ENCODE assay signal across 27 mouse cellular contexts in genomic region chr2:60918401-60918800, GRCm38 (mm10). TPM values are rescaled to one million over a fixed set of nuclear protein-coding genes. Genes with fewer than 3 reads are reported as not detected.
DNase-seq lines count a peak whose midpoint lies in the region; ATAC-seq and TF ChIP-seq lines count a peak whose summit lies in the region.
"Had no signal": no experiment of that assay in that cellular context is flagged by ENCODE, and none has a peak within 500 bp of the region (broad histone marks: within the 10 kb centered on the region; RNA-seq: fewer than 3 reads in every experiment).

No protein-coding gene starts in this region.

- no peak for TF ChIP-seq CTCF in heart, adult 2 months (IDR thresholded peaks at IDR 0.05)
- no peak for TF ChIP-seq CTCF in heart, postnatal 0 days (IDR thresholded peaks at IDR 0.05; ENCODE audit: low read depth)
- TF ChIP-seq CTCF in kidney, adult 2 months (conservative IDR thresholded peaks at IDR 0.05; ENCODE audit: insufficient read depth, insufficient read length, low read depth, low read length) = no peak

- H3K9me3 ChIP-seq in heart, postnatal 0 days (replicated peaks; ENCODE audit: control insufficient read depth, low read length) = no peaks in the 10 kb centered on the region
- no peaks in the 10 kb centered on the region for H3K9me3 ChIP-seq in hindbrain, embryonic 13.5 days
- H3K9me3 ChIP-seq: intestine, embryonic 15.5 days; limb, embryonic 10.5 days; limb, embryonic 15.5 days; liver, embryonic 13.5 days; megakaryocyte, embryonic 14.5 days; midbrain, embryonic 13.5 days had no signal

- no peak overlapping the region for H3K4me2 ChIP-seq in heart, postnatal 0 days (ENCODE audit: low read depth, low read length)
- H3K4me2 ChIP-seq in hindbrain, embryonic 13.5 days = no peak overlapping the region
- H3K4me2 ChIP-seq: intestine, embryonic 15.5 days; limb, embryonic 15.5 days; liver, embryonic 13.5 days; midbrain, embryonic 13.5 days had no signal

- no peak overlapping the region for H3K4me3 ChIP-seq in heart, adult 2 months
- no peak overlapping the region for H3K4me3 ChIP-seq in heart, postnatal 0 days (ENCODE audit: low read depth, low read length)
- no peak overlapping the region for H3K4me3 ChIP-seq in kidney, adult 2 months (ENCODE audit: insufficient read depth, low read depth, low read length)
- no peak overlapping the region for H3K4me3 ChIP-seq in hindbrain, embryonic 13.5 days
- H3K4me3 ChIP-seq: erythroblast, embryonic 14.5 days; intestine, embryonic 15.5 days; limb, embryonic 10.5 days; limb, embryonic 15.5 days; liver, embryonic 13.5 days; megakaryocyte, embryonic 14.5 days; midbrain, embryonic 13.5 days had no signal

- peaks cover 32% of the 10 kb centered on the region for H3K4me1 ChIP-seq in heart, adult 2 months (ENCODE audit: control insufficient read depth, insufficient read depth, low read length)
- peaks cover 67% of the 10 kb centered on the region for H3K4me1 ChIP-seq in heart, postnatal 0 days (ENCODE audit: control insufficient read depth, insufficient read depth)
- peaks cover 8% of the 10 kb centered on the region for H3K4me1 ChIP-seq in kidney, adult 2 months (ENCODE audit: control insufficient read depth, insufficient read depth, low read length)
- peaks cover 7% of the 10 kb centered on the region for H3K4me1 ChIP-seq in hindbrain, embryonic 13.5 days (replicated peaks)
- H3K4me1 ChIP-seq: midbrain, embryonic 13.5 days had no signal

- intact Hi-C loops in heart, adult 2 months (cut with DNase I) = no loop called here
- intact Hi-C loops in heart, postnatal 10 days (cut with DNase I) = no loop called here
- intact Hi-C loops in heart, postnatal 14 days (cut with DNase I) = no loop called here

- no peak for DNase-seq in heart, adult 2 months
- DNase-seq in heart, postnatal 10 days = no peak
- no peak for DNase-seq in heart, postnatal 0 days (ENCODE audit: low spot score)
- DNase-seq in heart, postnatal 14 days = no peak
- DNase-seq in kidney, adult 2 months = peak; percentile 75
- DNase-seq in kidney, postnatal 10 days = peak; percentile 51
- DNase-seq in urinary bladder, postnatal 36 days (ENCODE audit: low spot score in 2 of 2) = no peak
- DNase-seq: adrenal gland, postnatal 14 days; cerebellum, adult 11-12 months; cerebellum, adult 9-11 months; gastrocnemius, postnatal 10 days; layer of hippocampus, adult 9-11 months; liver, embryonic 13.5 days; lung, postnatal 4 days; thymus, adult 2 months; thymus, postnatal 36 days had no signal

- H3K27ac ChIP-seq in heart, adult 2 months = peak overlapping the region; percentile 49
- peak overlapping the region; percentile 67 for H3K27ac ChIP-seq in heart, postnatal 0 days (ENCODE audit: low read depth)
- peak overlapping the region; percentile 86 for H3K27ac ChIP-seq in kidney, adult 2 months (ENCODE audit: insufficient read depth, low read depth, low read length)
- H3K27ac ChIP-seq in hindbrain, embryonic 13.5 days = no peak overlapping the region
- H3K27ac ChIP-seq: hindbrain, postnatal 0 days; intestine, embryonic 15.5 days; limb, embryonic 10.5 days; limb, embryonic 15.5 days; liver, embryonic 13.5 days; midbrain, embryonic 13.5 days had no signal

- H3K36me3 ChIP-seq in heart, adult 2 months (ENCODE audit: control insufficient read depth, insufficient read depth, low read length) = peaks cover 44% of the 10 kb centered on the region
- H3K36me3 ChIP-seq in heart, postnatal 0 days (replicated peaks; ENCODE audit: control insufficient read depth, insufficient read depth, low read length) = no peaks in the 10 kb centered on the region
- H3K36me3 ChIP-seq in kidney, adult 2 months (ENCODE audit: control insufficient read depth, insufficient read depth, low read length) = no peaks in the 10 kb centered on the region
- no peaks in the 10 kb centered on the region for H3K36me3 ChIP-seq in hindbrain, embryonic 13.5 days
- H3K36me3 ChIP-seq: intestine, embryonic 15.5 days; limb, embryonic 10.5 days; limb, embryonic 15.5 days; liver, embryonic 13.5 days; midbrain, embryonic 13.5 days had no signal

- no peak overlapping the region for H3K9ac ChIP-seq in heart, adult 2 months (ENCODE audit: low read depth, low read length)
- H3K9ac ChIP-seq in heart, postnatal 0 days (replicated peaks; ENCODE audit: low read depth, low read length) = no peak overlapping the region
- H3K9ac ChIP-seq in hindbrain, embryonic 13.5 days = no peak overlapping the region
- H3K9ac ChIP-seq: intestine, embryonic 15.5 days; limb, embryonic 15.5 days; liver, embryonic 13.5 days; midbrain, embryonic 13.5 days had no signal

- 49% methylated on average over 7 of the region's 7 CpGs for WGBS in heart, adult 2 months
- WGBS in heart, postnatal 0 days = 63% methylated on average over 7 of the region's 7 CpGs
- 60% methylated on average over 7 of the region's 7 CpGs for whole genome bisulfite sequencing in kidney, adult 2 months
- WGBS in hindbrain, embryonic 13.5 days = 87% methylated on average over 7 of the region's 7 CpGs

- H3K27me3 ChIP-seq in heart, adult 2 months (ENCODE audit: control insufficient read depth, insufficient read depth, low read length) = no peaks in the 10 kb centered on the region
- H3K27me3 ChIP-seq in heart, postnatal 0 days (ENCODE audit: control insufficient read depth, insufficient read depth, low read length) = no peaks in the 10 kb centered on the region
- no peaks in the 10 kb centered on the region for H3K27me3 ChIP-seq in kidney, adult 2 months (replicated peaks; ENCODE audit: control insufficient read depth, insufficient read depth, low read length)
- H3K27me3 ChIP-seq in hindbrain, embryonic 13.5 days = no peaks in the 10 kb centered on the region
- H3K27me3 ChIP-seq: intestine, embryonic 15.5 days; limb, embryonic 15.5 days; liver, embryonic 13.5 days; midbrain, embryonic 13.5 days had no signal

- no peak for TF ChIP-seq EP300 in heart, adult 2 months (IDR thresholded peaks at IDR 0.05; ENCODE audit: insufficient read depth, low read depth, low read length)
- TF ChIP-seq EP300 in heart, postnatal 0 days (IDR thresholded peaks at IDR 0.05; ENCODE audit: low read depth) = no peak

- ATAC-seq in heart, postnatal 0 days (ENCODE audit: insufficient read depth, low read depth) = no peak
- no peak for ATAC-seq in hindbrain, embryonic 13.5 days (ENCODE audit: low FRiP score)
- ATAC-seq: CD4-positive, CD25-positive, alpha-beta regulatory T cell, adult 4 months; forebrain, embryonic 16.5 days; hindbrain, postnatal 0 days; intestine, embryonic 15.5 days; lung, postnatal 0 days; midbrain, embryonic 13.5 days had no signal

- peaks cover 2% of the 10 kb centered on the region for H3K79me2 ChIP-seq in heart, adult 2 months (replicated peaks; ENCODE audit: control insufficient read depth, insufficient read depth, low read length)

- no peak for TF ChIP-seq POLR2A in heart, adult 2 months (IDR thresholded peaks at IDR 0.05; ENCODE audit: insufficient read depth, low read depth, low read length)
- no peak for TF ChIP-seq POLR2A in kidney, adult 2 months (IDR thresholded peaks at IDR 0.05; ENCODE audit: low read depth, low read length)

RNA-seq across cellular contexts. Expression of gene Rbms1, which starts 44.6 kb away (rescaled TPM):
- total RNA-seq in heart, adult 2 months (2021) = 10 to 100 TPM; 44.5 to 48.7 TPM
- 72.9 and 79.4 TPM in 2 replicates for polyA plus RNA-seq in heart, adult 2 months (2012; rRNA removed)
- total RNA-seq in heart, postnatal 10 days (2021) = 10 to 100 TPM; 87.5 to 89.3 TPM
- 56.2 and 84.1 TPM in 2 replicates for total RNA-seq in heart, postnatal 0 days (2014; rRNA removed; ENCODE audit: low replicate concordance)
- polyA plus RNA-seq in heart, postnatal 0 days (2015; fragmentation: Nextera tagmentation; extraction: Ambion mirVana) = 52.8 and 55.6 TPM in 2 replicates
- 10 to 100 TPM; 60.8 to 65.8 TPM for total RNA-seq in heart, postnatal 14 days (2021)
- 73.8 and 88.4 TPM in 2 replicates for polyA plus RNA-seq in kidney, adult 2 months (2012; rRNA removed)
- 62.3 and 71.4 TPM in 2 replicates for polyA plus RNA-seq in hindbrain, embryonic 13.5 days (2015; fragmentation: Nextera tagmentation; extraction: Ambion mirVana)

Comparison
In these comparisons a context has a peak if more than half of its experiments do, and no peak if none do; other contexts are left out.
1. DNase-seq: peak in kidney, adult 2 months (single experiment) and kidney, postnatal 10 days (single experiment); none in heart, adult 2 months (0 of 2), heart, postnatal 10 days (0 of 2), heart, postnatal 0 days (single experiment), heart, postnatal 14 days (0 of 2) and urinary bladder, postnatal 36 days (0 of 2).